Mouse (Mus musculus): ENCODE data around the gene Zfp706. TPM values are rescaled to one million over a fixed set of nuclear protein-coding genes. Genes with fewer than 3 reads are reported as not detected.

Gene Zfp706
- polyA plus RNA-seq, 1 experiment from 2014 or later: 462 TPM

DNA sequence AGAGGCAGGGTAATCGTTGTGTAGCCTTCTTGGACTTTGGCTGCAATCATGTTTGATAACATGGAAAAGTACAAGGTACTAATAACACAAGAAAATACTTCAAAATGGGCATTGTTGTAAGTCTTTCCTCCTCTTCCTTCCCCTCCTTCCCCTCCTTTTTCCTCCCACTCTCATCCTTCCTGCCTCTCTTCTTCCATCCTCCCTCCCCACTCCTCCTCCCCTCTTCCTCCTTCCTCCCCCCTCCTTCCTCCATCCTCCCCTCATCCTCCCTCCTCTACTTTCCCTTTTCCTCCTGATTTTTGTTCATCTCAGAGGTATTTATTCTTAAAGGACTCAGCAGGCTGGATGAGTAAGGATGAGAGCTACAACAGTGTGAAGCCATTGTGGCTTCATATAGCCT, 39.3 kb downstream of the Zfp706 start:
- ATAC-seq (replicated peaks; ENCODE audit: low FRiP score, low TSS enrichment, low read depth): no peak
- Histone ChIP-seq H3K4me3 (ENCODE audit: low read depth, low read length) (no peak overlapping the region), H3K9ac (ENCODE audit: low read length) (no peak overlapping the region), H3K27me3 (replicated peaks; ENCODE audit: control insufficient read depth, insufficient read depth, low read length) (no peaks in the 10 kb centered on the region), H3K36me3 (ENCODE audit: control insufficient read depth, insufficient read depth, low read length) (no peaks in the 10 kb centered on the region), H3K27ac (ENCODE audit: low read depth) (0 out of 2 replicates have a peak overlapping the region, but pooled peaks have one; percentile 38), H3K4me2 (ENCODE audit: low read length) (peak overlapping the region; percentile 45), H3K4me1 (replicated peaks; ENCODE audit: control insufficient read depth, insufficient read depth, low read length) (peaks cover 13% of the 10 kb centered on the region; the same call in 1 of the 2 replicates), H3K9me3 (ENCODE audit: control insufficient read depth, low read length) (no peaks in the 10 kb centered on the region)
- WGBS: 32% methylated on average over 1 of the region's 1 CpGs
- no peak for DNase-seq (ENCODE audit: low spot score)

DNA sequence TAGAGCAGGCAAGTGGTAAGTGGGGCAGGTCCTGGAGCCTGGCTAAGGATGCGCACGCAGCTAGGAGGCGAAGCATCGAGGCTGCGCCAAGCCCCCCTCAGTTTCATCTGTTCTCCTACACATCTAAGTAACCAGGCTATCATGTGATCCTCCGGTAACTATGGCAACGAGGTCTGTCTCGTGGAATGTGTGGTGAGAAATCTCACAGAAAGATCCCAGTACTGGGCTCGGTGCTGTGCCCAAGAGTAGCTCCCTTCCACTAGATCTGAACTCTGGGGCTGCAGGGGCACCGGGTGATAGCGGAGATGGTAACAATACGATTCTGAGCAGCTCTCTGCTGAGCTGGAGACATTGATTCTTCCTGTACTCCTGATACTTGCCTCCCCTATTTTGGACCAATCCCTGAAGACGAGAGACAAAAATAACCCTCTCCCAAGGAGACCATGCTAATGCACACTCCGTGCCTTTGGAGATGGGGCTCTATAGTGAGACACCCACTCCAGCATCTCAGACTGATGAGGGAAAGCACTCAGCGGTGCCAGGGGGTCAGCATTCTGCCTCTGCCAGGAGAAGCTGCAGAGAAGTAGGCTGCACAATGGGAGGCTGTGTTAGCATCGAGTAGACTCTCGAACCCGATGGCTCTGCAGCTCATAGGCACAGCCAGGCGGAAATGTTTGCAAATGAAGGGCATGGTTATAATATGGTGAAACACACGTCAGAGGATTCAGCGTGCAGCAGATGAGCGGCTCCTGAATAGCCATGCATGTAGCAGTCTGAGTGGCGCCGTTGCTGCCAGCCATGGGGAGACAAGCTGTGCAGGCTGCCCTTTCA, 40.0 kb downstream of the Zfp706 start:
- H3K9ac ChIP-seq (ENCODE audit: low read length): no peak overlapping the region
- WGBS: 31% methylated on average over 24 of the region's 24 CpGs
- H3K4me1 ChIP-seq (replicated peaks; ENCODE audit: control insufficient read depth, insufficient read depth, low read length): peaks cover 13% of the 10 kb centered on the region; the same call in 1 of the 2 replicates
- DNase-seq (ENCODE audit: low spot score): peak; percentile 69
- H3K4me3 ChIP-seq (ENCODE audit: low read depth, low read length): peak overlapping the region; percentile 16
- peak overlapping the region; percentile 45 for H3K4me2 ChIP-seq (ENCODE audit: low read length)
- no peaks in the 10 kb centered on the region for H3K27me3 ChIP-seq (replicated peaks; ENCODE audit: control insufficient read depth, insufficient read depth, low read length)
- no peaks in the 10 kb centered on the region for H3K36me3 ChIP-seq (ENCODE audit: control insufficient read depth, insufficient read depth, low read length)
- H3K27ac ChIP-seq (ENCODE audit: low read depth): peak overlapping the region; percentile 38; the same call in 1 of the 2 replicates
- peak; percentile 63 for ATAC-seq (replicated peaks; ENCODE audit: low FRiP score, low TSS enrichment, low read depth)
- H3K9me3 ChIP-seq (ENCODE audit: control insufficient read depth, low read length): no peaks in the 10 kb centered on the region

DNA sequence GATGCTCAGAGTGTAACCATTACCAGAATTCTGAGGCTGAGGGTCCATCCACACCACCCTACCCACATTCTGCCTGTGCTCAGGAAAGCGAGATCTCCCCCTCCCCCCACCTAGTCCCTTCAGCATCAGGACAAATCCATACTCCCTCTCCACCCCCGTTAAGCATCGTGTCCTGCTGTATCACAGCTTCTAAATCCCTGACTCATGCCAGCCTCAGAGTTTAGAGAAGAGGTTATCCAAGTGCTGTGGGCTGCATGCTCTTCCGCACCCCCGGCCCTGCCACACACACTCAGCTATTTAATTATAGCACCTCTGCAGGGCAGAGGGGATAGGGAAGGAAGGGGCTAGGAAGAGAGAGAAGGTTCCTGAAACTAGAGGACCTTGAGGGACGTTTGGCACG, 40.6 kb downstream of the Zfp706 start:
- no peaks in the 10 kb centered on the region for H3K9me3 ChIP-seq (ENCODE audit: control insufficient read depth, low read length)
- WGBS: 38% methylated on average over 7 of the region's 7 CpGs
- no peaks in the 10 kb centered on the region for H3K36me3 ChIP-seq (ENCODE audit: control insufficient read depth, insufficient read depth, low read length)
- no peaks in the 10 kb centered on the region for H3K27me3 ChIP-seq (replicated peaks; ENCODE audit: control insufficient read depth, insufficient read depth, low read length)
- H3K9ac ChIP-seq (ENCODE audit: low read length): no peak overlapping the region
- ATAC-seq (replicated peaks; ENCODE audit: low FRiP score, low TSS enrichment, low read depth) (0 out of 2 replicates have a peak, but pooled peaks have one; percentile 32), DNase-seq (ENCODE audit: low spot score) (no peak)
- peak overlapping the region; percentile 45 for H3K4me2 ChIP-seq (ENCODE audit: low read length)
- no peak overlapping the region for H3K27ac ChIP-seq (ENCODE audit: low read depth)
- no peak overlapping the region for H3K4me3 ChIP-seq (ENCODE audit: low read depth, low read length)
- H3K4me1 ChIP-seq (replicated peaks; ENCODE audit: control insufficient read depth, insufficient read depth, low read length): peaks cover 13% of the 10 kb centered on the region; the same call in 1 of the 2 replicates

DNA sequence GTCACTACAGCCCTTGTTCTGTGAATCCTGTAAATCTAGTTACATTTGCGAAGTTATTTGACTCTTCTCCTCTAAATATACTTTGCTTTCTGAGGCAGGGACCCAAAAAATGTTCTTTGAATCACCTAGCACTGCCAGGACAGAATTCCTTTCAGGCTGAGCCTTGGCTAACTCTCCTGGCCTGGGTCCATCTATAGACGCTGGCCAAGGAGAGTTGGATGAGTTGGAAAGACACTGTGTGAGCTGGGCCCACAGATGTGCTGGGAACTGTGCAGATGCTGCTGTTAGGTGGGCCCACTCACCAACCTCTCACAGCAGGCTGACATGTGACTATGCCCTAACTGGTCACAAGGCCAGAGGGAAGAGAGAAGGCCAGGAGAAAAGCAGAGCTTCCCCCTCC, 41.1 kb downstream of the Zfp706 start:
- Histone ChIP-seq H3K9me3 (ENCODE audit: control insufficient read depth, low read length) (no peaks in the 10 kb centered on the region), H3K36me3 (ENCODE audit: control insufficient read depth, insufficient read depth, low read length) (no peaks in the 10 kb centered on the region), H3K4me2 (ENCODE audit: low read length) (no peak overlapping the region), H3K27me3 (replicated peaks; ENCODE audit: control insufficient read depth, insufficient read depth, low read length) (no peaks in the 10 kb centered on the region), H3K27ac (ENCODE audit: low read depth) (no peak overlapping the region), H3K9ac (ENCODE audit: low read length) (no peak overlapping the region), H3K4me1 (replicated peaks; ENCODE audit: control insufficient read depth, insufficient read depth, low read length) (peaks cover 13% of the 10 kb centered on the region; the same call in 1 of the 2 replicates), H3K4me3 (ENCODE audit: low read depth, low read length) (no peak overlapping the region)
- DNase-seq (ENCODE audit: low spot score): no peak
- 75% methylated on average over 2 of the region's 2 CpGs for WGBS
- no peak for ATAC-seq (replicated peaks; ENCODE audit: low FRiP score, low TSS enrichment, low read depth)

DNA sequence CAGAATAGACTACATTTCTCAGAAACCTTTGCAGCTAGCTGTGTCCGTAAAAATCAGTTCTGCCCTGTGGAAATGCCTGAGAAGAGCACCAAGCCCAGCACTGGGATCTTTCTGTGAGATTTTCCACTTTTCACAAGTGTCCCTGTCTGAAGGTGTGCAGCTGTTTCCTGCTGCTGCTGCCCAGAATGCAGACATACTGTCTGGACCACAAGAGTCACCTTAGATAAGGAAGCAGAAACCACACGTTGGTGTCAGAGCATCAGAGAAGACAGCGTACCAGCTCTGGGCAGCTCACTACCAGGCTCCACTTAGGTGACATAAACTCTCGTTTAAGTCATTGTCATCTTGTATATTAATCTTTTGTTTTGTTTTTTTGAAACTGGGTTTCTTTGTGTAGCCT, 41.8 kb downstream of the Zfp706 start:
- H3K9me3 ChIP-seq (ENCODE audit: control insufficient read depth, low read length): no peaks in the 10 kb centered on the region
- DNase-seq (ENCODE audit: low spot score) (no peak), ATAC-seq (replicated peaks; ENCODE audit: low FRiP score, low TSS enrichment, low read depth) (no peak)
- H3K27ac ChIP-seq (ENCODE audit: low read depth): no peak overlapping the region
- 81% methylated on average over 4 of the region's 4 CpGs for WGBS
- no peaks in the 10 kb centered on the region for H3K27me3 ChIP-seq (replicated peaks; ENCODE audit: control insufficient read depth, insufficient read depth, low read length)
- H3K4me3 ChIP-seq (ENCODE audit: low read depth, low read length): no peak overlapping the region
- H3K4me2 ChIP-seq (ENCODE audit: low read length): no peak overlapping the region
- H3K36me3 ChIP-seq (ENCODE audit: control insufficient read depth, insufficient read depth, low read length): no peaks in the 10 kb centered on the region
- H3K9ac ChIP-seq (ENCODE audit: low read length): no peak overlapping the region
- H3K4me1 ChIP-seq (replicated peaks; ENCODE audit: control insufficient read depth, insufficient read depth, low read length): peaks cover 13% of the 10 kb centered on the region; the same call in 1 of the 2 replicates

DNA sequence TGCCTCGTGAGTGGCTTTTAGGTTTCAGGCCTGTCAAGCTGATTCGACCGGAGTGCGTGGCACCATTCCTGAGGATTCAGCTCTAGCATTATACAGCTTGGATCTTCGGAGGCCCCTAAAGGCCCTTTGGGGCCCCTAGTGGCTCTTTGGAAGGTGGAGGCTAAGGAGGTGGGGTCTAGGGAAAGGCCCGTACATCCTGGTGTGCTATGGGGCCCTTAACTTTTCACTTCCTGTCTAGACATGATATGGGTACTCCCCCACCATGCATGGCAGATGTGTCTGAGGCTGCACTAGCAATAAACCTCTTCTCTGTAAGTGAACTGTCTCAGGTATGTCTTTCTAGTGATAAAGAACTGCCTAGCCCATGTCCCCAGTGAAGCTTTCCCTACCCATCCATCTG, 44.6 kb downstream of the Zfp706 start:
- ATAC-seq (replicated peaks; ENCODE audit: low FRiP score, low TSS enrichment, low read depth) (no peak), DNase-seq (ENCODE audit: low spot score) (no peak)
- Histone ChIP-seq H3K27ac (ENCODE audit: low read depth) (no peak overlapping the region), H3K4me3 (ENCODE audit: low read depth, low read length) (no peak overlapping the region), H3K36me3 (ENCODE audit: control insufficient read depth, insufficient read depth, low read length) (no peaks in the 10 kb centered on the region), H3K4me2 (ENCODE audit: low read length) (no peak overlapping the region), H3K9me3 (ENCODE audit: control insufficient read depth, low read length) (no peaks in the 10 kb centered on the region), H3K27me3 (replicated peaks; ENCODE audit: control insufficient read depth, insufficient read depth, low read length) (no peaks in the 10 kb centered on the region), H3K4me1 (replicated peaks; ENCODE audit: control insufficient read depth, insufficient read depth, low read length) (peaks cover 11% of the 10 kb centered on the region; the same call in 1 of the 2 replicates), H3K9ac (ENCODE audit: low read length) (no peak overlapping the region)
- WGBS: 90% methylated on average over 6 of the region's 6 CpGs

DNA sequence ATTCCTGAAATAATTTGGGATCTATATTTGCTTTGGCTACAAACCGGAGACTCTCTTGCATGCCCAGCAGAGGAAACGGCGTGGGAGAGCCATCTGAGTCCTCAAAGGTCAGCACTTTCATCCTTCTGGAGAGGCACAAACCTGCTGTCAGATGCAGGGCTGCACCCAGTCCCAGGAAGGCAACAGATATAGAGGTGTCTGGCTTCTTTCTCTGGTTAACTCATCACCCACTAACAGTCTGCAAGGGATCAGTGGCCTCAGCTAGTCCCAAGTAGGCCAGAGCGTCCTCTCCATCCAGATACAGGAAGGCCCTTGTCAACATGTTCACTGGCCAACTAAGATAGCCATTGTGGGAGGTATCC, 46.7 kb downstream of the Zfp706 start:
- 0 out of 2 replicates have a peak, but pooled peaks cover 4% of the 10 kb centered on the region for H3K9me3 ChIP-seq (ENCODE audit: control insufficient read depth, low read length)
- 77% methylated on average over 4 of the region's 4 CpGs for WGBS
- no peaks in the 10 kb centered on the region for H3K27me3 ChIP-seq (replicated peaks; ENCODE audit: control insufficient read depth, insufficient read depth, low read length)
- H3K36me3 ChIP-seq (ENCODE audit: control insufficient read depth, insufficient read depth, low read length): no peaks in the 10 kb centered on the region
- no peak for ATAC-seq (replicated peaks; ENCODE audit: low FRiP score, low TSS enrichment, low read depth)
- DNase-seq (ENCODE audit: low spot score): no peak
- no peak overlapping the region for H3K9ac ChIP-seq (ENCODE audit: low read length)
- no peak overlapping the region for H3K27ac ChIP-seq (ENCODE audit: low read depth)
- H3K4me1 ChIP-seq (replicated peaks; ENCODE audit: control insufficient read depth, insufficient read depth, low read length): no peaks in the 10 kb centered on the region
- no peak overlapping the region for H3K4me2 ChIP-seq (ENCODE audit: low read length)
- H3K4me3 ChIP-seq (ENCODE audit: low read depth, low read length): no peak overlapping the region

DNA sequence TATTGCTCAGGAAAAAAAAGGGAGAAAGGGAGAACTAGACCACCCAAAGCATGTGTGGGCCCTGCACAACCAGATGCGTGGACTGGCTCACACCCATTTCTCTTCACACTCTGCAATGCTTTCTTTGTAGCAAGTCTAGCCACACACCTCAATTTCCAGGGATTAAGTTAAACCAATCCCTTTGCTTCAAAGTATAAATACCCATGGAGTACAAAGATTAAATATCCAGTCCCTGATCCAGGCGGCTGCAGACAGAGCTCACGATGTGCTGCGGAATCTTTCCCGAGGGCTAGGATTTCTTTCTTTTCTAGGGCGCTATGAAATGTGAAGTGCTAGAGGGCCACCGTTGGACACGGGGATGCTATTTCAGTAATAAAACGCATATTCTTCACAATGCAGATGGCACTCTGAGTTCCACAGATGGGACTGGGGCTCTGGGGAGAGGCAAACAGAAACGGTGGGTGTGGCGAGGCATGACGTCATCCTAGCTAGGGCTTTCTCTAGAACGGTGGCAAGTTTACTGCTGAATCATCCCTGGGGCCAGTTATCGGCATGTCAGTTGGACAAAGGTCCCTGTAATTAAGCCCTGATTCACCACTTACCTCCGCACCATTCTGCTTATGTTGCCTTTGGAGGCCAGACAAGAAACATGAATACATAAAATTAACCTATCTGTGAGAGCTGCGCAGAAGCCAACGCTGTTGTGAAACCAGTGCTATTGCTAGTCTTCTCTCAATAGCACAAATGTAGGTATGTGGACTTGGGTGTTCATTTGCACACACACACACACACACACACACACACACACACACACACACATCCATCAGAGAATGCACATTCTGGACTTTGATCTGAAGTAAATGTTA, 47.3 kb downstream of the Zfp706 start:
- Histone ChIP-seq H3K4me2 (ENCODE audit: low read length) (peak overlapping the region; percentile 9; the same call in 1 of the 2 replicates), H3K9ac (ENCODE audit: low read length) (no peak overlapping the region), H3K27ac (ENCODE audit: low read depth) (no peak overlapping the region), H3K4me3 (ENCODE audit: low read depth, low read length) (no peak overlapping the region), H3K36me3 (ENCODE audit: control insufficient read depth, insufficient read depth, low read length) (no peaks in the 10 kb centered on the region), H3K9me3 (ENCODE audit: control insufficient read depth, low read length) (0 out of 2 replicates have a peak, but pooled peaks cover 4% of the 10 kb centered on the region), H3K4me1 (replicated peaks; ENCODE audit: control insufficient read depth, insufficient read depth, low read length) (no peaks in the 10 kb centered on the region), H3K27me3 (replicated peaks; ENCODE audit: control insufficient read depth, insufficient read depth, low read length) (no peaks in the 10 kb centered on the region)
- DNase-seq (ENCODE audit: low spot score) (peak; percentile 79), ATAC-seq (replicated peaks; ENCODE audit: low FRiP score, low TSS enrichment, low read depth) (peak; percentile 88)
- 55% methylated on average over 17 of the region's 17 CpGs for WGBS
